Mouse (Mus musculus): ENCODE data around the gene Rab27a.

- TF ChIP-seq CTCF (IDR thresholded peaks at IDR 0.05; ENCODE audit: borderline replicate concordance, control insufficient read depth, extremely low read depth, insufficient read depth, low read length, poor library complexity) (no peak), POLR2A (IDR thresholded peaks at IDR 0.05; ENCODE audit: control insufficient read depth, extremely low read depth, insufficient read depth, low read length, poor library complexity) (no peak)
Observed at GRCm38 (mm10) chr9:73072426-73072825, 27.8 kb downstream of the Rab27a start.
